Mouse (Mus musculus): ENCODE results near the gene Utrn.

Utrn gene

DNA sequence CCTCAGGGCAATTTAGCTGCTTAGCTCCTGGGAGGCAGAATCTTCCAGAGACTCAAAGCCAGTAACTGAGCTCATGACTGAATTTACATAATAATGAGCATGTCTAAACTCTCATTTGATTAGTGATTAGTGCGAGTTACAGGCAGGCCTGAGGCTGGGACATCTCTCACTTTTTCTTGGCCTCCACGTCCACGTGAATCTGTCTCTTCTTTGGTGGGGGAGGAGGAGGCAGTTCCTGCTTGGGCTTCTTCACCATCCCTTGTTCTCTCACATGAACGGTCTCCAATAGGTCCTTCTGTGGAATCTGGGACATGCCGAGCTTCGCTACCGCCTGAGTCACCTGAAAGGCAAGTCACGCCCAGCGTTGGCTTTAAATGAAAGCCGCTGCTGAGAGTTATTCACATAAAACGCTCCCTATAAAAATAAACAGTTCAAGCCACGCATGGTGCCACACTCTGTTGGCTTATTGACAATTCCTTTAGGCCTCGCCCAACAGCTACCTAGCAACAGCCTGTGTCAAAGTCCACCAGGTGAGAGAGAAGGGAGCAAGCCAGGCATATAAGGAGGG is 143.0 kb downstream of the Utrn start:
- peak; percentile 32 for DNase-seq

DNA sequence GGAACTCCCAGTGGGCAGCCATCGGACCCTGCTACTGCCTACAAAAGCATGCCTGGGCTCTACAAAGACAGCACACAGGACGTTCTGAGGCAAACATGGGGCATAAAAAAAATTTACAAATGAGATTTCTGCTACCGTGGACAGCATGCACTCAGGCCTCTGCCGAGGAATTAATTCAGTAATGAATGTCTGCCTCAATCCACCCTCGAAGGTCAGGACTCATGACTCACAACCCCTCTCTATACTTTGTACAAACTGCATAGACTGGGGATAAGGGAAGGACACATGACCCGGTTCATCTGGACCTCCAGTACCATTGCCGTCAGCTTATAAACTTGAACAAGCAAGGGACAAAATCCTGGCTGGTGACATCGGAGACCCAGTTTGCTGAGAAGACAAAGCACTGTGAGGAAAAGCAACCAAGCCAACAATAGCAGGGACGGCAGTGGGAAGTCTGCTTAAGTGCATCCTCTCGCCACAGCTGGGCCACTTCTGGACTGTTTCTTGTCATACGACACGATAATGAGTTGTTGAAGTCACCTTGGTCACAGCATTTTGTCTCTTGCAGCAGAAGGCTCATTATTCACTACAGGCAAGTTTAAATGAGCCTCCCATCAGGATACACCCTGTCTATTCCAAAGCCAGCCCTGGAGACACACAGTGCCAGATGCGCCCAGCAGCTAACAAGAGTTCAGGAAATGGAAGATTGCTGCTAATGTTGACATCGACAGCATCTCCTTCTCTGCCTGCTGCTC is 144.7 kb downstream of the Utrn start:
- no peak for DNase-seq

GRCm38 (mm10) chr10:12723269-12723668 is 145.9 kb downstream of the Utrn start:
- no peak for DNase-seq

DNA sequence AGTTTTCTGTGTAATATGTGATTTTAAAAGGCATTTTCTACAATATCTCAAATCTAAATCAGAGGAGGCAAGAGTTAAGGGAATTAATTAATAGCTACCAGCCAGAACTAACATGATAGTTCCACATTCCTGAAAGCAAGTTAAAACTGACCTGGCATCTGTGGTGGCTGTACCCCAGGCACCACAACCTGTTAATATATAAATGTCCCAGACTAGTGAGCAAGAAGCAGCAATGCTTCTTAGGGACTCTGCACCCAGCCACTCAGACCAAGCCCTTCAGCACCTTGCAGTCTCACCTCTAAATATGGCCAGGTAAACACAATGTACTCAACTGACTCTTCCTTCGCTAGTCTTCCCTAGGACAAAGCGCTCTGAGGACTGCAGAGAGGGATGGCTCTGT is 147.1 kb downstream of the Utrn start:
- no peak for DNase-seq

DNA sequence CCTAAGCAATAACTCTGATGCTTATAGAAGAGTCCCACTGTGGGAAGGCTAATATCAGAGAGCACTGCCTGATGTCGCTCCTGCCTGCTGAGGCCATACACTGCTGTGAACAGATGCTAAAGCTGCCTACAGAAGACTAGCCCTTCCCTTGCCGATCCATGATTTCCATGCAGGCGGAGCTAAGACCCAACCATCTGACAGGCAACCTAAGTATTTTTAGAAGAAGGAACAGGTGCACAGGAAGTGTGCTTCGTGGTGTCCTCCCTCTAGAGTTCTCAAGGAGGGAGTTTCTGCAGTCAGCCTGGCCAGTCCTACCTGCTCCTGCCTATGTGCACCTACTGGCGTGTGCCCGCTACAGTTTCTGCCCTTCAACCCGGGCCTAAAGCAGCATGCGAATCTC is 150.8 kb downstream of the Utrn start:
- DNase-seq, result no peak

DNA sequence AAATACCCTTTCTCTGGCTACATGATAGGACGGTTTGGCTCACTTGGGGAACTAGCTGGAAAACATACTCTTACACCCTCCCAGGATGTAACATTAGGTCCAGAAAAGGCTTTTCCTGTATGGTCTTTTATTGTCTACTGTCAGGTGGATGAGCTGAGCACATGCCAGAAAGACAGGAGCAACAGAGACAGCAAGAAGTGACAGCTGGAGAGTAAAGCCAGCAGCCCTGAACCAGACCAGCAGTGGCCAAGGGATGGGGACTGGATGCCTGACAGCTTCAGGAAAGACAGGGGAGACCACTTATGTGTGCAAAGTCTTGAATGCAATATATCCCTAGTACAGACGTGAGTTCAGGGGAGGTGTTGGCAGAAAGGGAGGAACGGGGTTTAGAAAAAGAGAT is 151.8 kb downstream of the Utrn start:
- no peak for DNase-seq

DNA sequence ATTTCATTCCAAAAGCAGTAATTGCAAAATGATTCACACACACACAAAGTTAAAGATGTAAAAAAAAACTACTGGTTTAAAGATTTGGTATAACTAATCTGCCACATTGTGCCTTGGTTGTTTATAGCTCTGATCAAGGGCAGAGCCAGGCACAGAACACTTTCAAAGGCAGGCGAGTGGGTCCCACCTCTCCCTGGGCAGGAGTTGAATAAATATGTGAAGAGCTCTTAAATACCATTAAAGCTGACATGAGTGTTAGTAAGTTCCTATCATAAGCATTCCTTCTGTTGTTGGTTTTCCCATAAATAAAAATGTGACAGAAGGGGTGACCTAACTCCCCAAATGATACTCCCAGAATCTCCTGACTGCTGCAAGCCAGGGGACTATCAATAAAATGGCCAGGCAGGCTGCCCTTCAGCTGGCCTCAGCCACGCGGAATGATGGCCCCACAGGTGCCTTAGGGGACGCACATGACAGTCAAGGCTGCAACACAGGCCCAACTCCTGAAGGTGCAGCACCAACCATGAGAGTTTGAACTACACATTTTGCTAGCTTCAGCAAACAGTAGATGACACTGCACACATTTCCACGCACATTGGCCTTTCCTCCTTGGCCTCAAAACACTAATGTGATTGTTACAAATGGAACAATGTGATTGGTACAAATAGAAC is 152.4 kb downstream of the Utrn start:
- no peak for DNase-seq

DNA sequence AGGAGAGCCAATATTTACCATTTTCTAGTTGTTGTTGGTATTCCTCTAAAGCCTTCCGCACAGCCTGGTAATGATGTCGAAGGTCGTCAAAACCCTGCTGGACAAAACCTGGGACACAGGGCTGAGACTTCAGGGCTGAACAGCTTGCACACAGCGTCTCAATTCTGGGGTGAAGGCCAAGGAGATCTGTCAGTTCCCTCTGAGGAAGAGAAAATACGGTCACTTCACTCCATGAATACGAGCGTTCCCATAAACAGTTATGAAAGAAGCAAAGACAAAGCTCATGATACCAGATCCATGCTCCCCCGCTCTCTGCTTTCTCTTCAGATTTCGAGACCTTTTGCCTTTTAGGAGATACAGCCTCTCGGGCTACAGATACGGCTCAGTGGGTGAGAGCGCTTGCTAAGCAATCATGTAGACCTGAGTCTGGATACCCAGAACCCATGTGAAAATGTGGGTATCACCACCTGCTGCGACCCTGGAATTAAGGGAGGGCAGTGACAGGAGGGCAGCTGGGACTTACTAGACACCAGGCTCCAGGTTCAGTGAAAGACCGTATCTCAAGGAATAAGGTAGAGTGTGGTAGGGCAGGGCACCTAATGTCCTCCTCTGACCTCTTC is 155.8 kb downstream of the Utrn start:
- no peak for DNase-seq

DNA sequence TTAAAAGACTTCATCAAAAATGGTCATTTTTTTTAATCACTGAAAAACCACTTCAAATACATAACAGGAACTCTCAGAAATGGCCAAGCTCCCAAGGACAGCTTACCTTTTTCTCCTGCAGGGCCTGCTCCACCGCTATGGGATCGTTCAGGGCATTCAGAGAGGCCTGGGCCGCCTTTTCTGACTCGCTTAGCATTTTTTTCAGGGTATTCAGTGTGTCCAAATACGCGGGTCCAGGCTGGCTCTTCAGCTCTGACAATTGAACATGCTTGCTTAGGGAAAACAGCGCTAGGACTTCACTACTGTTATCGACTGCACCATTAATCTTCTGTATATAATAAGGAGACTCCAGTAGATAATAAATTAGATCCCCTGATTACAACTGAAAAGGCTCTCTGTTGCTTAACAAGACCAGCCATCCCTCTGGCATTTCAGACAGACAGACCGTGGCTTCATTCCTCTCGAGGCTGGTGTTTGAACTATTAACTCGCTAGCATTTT is 157.8 kb downstream of the Utrn start:
- no peak for DNase-seq

DNA sequence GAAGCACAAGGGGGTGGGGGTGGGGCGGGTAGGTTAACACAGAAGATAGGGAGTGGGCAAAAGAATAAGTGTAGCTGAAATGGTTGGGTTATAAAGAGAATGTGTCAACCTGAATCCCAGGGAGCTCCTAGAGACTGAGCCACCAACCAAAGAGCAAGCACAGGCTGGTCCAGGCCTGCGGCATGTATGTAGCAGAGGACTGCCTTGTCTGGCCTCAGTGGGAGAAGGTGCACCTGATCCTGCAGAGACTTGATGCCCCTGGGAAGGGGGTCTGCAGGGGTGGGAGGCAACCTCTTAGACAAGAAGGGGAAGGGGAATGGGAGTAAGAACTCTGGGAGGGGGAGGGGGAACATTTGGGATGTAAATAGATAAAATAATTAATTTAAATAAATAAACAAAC is 162.6 kb downstream of the Utrn start:
- DNase-seq, result no peak

GRCm38 (mm10) chr10:12705990-12706389 is 163.2 kb downstream of the Utrn start:
- DNase-seq, result no peak

- DNase-seq, result no peak
Measured at GRCm38 (mm10) chr10:12704290-12704689, 164.9 kb downstream of the Utrn start.

DNA sequence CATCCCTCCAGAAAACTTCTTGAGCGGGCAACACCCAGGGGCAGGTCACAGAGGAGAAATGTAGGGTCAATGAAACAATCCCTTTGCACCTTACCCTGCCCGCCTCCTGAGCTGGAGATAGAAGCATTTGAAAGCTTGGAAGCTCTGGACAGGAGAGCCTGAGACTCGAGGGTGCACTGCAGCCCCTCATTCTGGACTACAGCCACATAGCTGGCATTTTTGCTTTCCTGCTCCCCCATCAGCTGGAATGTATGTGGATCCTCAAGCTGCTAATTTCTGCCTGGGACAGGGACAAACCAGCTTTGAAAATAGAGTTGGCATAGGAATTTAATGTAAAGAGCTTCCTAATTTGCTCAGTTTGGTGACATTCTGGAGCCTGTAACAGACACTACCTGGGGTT is 165.6 kb downstream of the Utrn start:
- DNase-seq, result no peak

DNA sequence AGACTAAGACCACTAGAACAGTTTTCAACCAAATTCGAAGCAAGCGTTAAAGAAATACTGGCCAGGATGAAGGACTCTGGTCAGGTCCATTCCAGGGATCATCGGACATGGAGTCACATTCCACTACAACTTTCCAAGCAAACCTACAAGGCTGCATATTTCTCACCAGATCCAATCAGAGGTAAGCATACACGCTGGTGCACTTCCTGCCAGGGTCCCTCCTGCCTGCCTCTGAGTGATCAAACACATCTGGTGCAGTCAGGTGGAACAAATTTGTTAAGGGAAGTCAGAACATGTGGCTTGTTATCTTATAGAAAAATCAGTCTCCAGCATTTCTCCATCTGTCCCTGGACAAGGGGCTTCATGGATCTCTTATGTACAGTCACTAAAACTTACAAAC is 167.0 kb downstream of the Utrn start:
- no peak for DNase-seq

GRCm38 (mm10) chr10:12701694-12702093 is 167.5 kb downstream of the Utrn start:
- DNase-seq, result no peak

GRCm38 (mm10) chr10:12700576-12700975 is 168.6 kb downstream of the Utrn start:
- DNase-seq, result no peak

GRCm38 (mm10) chr10:12697902-12698301 is 171.3 kb downstream of the Utrn start:
- no peak for DNase-seq

DNA sequence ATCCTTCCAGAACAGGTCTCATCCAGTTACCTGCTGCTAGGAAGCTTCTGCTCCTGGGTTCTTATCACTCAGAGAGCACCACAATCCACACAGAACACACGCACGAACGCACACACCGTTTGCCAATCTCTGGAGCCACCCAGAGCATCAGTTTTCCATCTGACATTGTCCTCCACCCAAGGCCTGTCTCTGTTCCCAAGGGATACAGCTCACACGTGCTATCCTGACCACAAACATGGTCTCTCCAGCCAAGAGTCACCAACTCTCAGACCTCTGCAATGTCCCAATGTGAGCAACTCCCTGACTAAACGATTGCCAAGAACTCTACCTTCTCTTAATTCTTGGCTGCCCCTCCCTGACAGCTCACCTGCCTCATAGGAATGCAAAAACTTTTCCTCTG is 172.5 kb downstream of the Utrn start:
- no peak for DNase-seq

- DNase-seq, result peak; percentile 41
Measured at GRCm38 (mm10) chr10:12694774-12695173, 174.4 kb downstream of the Utrn start.

DNA sequence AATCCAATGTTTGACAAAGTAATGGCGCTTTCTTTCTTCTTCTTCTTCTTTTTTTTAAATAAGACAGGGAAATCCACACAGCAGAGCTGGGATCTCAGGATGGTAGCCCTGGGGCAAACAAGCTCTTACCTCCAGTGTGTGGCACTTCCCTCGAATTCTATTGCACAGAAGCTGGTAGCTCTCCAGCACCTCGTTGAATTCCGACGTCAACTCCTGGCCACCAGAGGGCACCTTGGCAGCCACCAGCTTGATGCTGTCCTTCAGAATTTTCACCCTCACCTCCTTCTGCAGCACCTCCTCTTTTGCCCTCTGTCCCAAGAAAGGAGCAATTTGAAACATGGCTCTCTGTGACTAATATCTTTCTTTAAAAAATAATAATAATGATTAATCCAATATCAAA is 178.6 kb downstream of the Utrn start:
- DNase-seq, result peak; percentile 81

GRCm38 (mm10) chr10:12685683-12686082 is 183.5 kb downstream of the Utrn start:
- DNase-seq, result no peak

- no peak for DNase-seq
Measured at GRCm38 (mm10) chr10:12684018-12684417, 185.1 kb downstream of the Utrn start.

- no peak for DNase-seq
Measured at GRCm38 (mm10) chr10:12673309-12673708, 195.9 kb downstream of the Utrn start.

GRCm38 (mm10) chr10:12671608-12672007 is 197.6 kb downstream of the Utrn start:
- DNase-seq, result no peak
